In the genomic region with DNA sequence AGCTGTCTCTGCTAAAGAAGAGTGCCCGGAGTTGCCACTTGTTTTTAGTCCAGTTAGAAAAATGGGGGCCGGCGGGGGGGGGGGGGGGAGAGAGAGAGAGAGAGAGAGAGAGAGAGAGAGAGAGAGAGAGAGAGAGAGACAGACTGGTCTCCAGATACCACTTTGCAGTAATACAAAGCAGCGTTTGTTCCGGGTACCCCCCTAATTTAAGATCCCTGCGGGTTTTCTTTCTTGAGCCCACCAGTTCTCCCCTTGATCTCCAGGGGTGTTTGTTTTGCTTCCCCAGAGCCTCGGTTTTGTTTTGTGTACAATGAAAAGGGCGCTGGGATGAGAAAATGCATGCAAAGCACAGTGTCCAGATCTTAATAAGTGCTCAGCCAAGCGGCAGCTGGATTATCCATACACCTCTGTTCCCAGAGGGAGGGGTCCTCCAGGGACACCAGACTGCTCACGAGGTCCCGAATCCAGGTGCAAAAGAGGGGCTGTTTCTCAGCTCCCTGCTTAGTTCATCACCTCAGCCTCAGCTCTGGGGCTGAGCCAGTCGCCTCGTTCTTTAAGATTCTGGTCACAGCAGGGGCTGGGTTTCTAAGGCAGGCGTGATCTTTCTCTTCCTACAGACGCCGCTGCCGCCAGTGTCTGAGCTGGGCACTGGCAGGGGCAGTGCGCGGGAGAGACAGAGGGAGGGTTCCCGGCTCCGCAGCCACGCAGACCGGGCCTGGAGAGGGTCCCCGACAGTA, we compare ENCODE assay signal across 9 mouse cellular contexts. TPM values are rescaled to one million over a fixed set of nuclear protein-coding genes. Genes with fewer than 3 reads are reported as not detected.
DNase-seq lines count a peak whose midpoint lies in the region; ATAC-seq lines count a peak whose summit lies in the region.
"Had no signal": no experiment of that assay in that cellular context is flagged by ENCODE, and none has a peak within 500 bp of the region (broad histone marks: within the 10 kb centered on the region; RNA-seq: fewer than 3 reads in every experiment).

Gene Frmpd3, plus strand, starts transcription at position 608 of the 737 bp plus-strand sequence.

- peak; percentile 45; the same call in 1 of the 2 replicates for ATAC-seq in lung, embryonic 16.5 days (ENCODE audit: low read depth)
- ATAC-seq in hindbrain, embryonic 15.5 days (ENCODE audit: low FRiP score, low read depth), result peak; percentile 90
- no peak for ATAC-seq in liver, embryonic 12.5 days

- peak; percentile 1 for DNase-seq in cerebellum, adult 8-10 months
- DNase-seq in cerebellum, adult 9-10 months, result no peak
- no peak for DNase-seq in lung, postnatal 36 days
- no peak for DNase-seq in urinary bladder, postnatal 25 days (ENCODE audit: low spot score)
- no peak for DNase-seq in thymus, adult 18-20 months

- no peaks in the 10 kb centered on the region for H3K36me3 ChIP-seq in lung, embryonic 16.5 days (ENCODE audit: control insufficient read depth, insufficient read depth, low read length)
- H3K36me3 ChIP-seq in hindbrain, embryonic 15.5 days, result no peaks in the 10 kb centered on the region
- no peaks in the 10 kb centered on the region for H3K36me3 ChIP-seq in liver, embryonic 12.5 days

- peak within 1 kb of the TSS; percentile 46; the same call in 1 of the 2 replicates for H3K9ac ChIP-seq in lung, embryonic 16.5 days (ENCODE audit: low read length)
- peak within 1 kb of the TSS; percentile 37 for H3K9ac ChIP-seq in hindbrain, embryonic 15.5 days
- H3K9ac ChIP-seq in liver, embryonic 12.5 days, result no peak within 1 kb of the TSS

- no peaks in the 10 kb centered on the region for H3K4me1 ChIP-seq in lung, embryonic 16.5 days (replicated peaks; ENCODE audit: control insufficient read depth, insufficient read depth, low read length)
- H3K4me1 ChIP-seq in hindbrain, embryonic 15.5 days (replicated peaks), result no peaks in the 10 kb centered on the region
- H3K4me1 ChIP-seq in liver, embryonic 12.5 days, result no peaks in the 10 kb centered on the region

- H3K27me3 ChIP-seq in lung, embryonic 16.5 days (ENCODE audit: control insufficient read depth, insufficient read depth, low read depth, low read length), result peaks cover 21% of the 10 kb centered on the region
- H3K27me3 ChIP-seq in hindbrain, embryonic 15.5 days, result peaks cover 25% of the 10 kb centered on the region
- peaks cover 55% of the 10 kb centered on the region for H3K27me3 ChIP-seq in liver, embryonic 12.5 days (replicated peaks)

- peak within 1 kb of the TSS; percentile 55 for H3K4me2 ChIP-seq in lung, embryonic 16.5 days (ENCODE audit: low read depth, low read length)
- peak within 1 kb of the TSS; percentile 70 for H3K4me2 ChIP-seq in hindbrain, embryonic 15.5 days
- peak within 1 kb of the TSS; percentile 41 for H3K4me2 ChIP-seq in liver, embryonic 12.5 days

- H3K9me3 ChIP-seq in lung, embryonic 16.5 days (ENCODE audit: control insufficient read depth, low read length), result no peaks in the 10 kb centered on the region
- no peaks in the 10 kb centered on the region for H3K9me3 ChIP-seq in hindbrain, embryonic 15.5 days
- H3K9me3 ChIP-seq in liver, embryonic 12.5 days (replicated peaks), result no peaks in the 10 kb centered on the region

- H3K27ac ChIP-seq in lung, embryonic 16.5 days (ENCODE audit: low read length), result no peak within 1 kb of the TSS
- H3K27ac ChIP-seq in hindbrain, embryonic 15.5 days (replicated peaks), result peak within 1 kb of the TSS; percentile 53
- H3K27ac ChIP-seq in liver, embryonic 12.5 days, result no peak within 1 kb of the TSS

- WGBS in lung, embryonic 16.5 days, result 13% methylated on average over 23 of the region's 24 CpGs
- 19% methylated on average over 23 of the region's 24 CpGs for WGBS in hindbrain, embryonic 15.5 days
- 22% methylated on average over 22 of the region's 24 CpGs for WGBS in liver, embryonic 12.5 days (ENCODE audit: insufficient replicate concordance)

- peak within 1 kb of the TSS; percentile 37 for H3K4me3 ChIP-seq in lung, embryonic 16.5 days (ENCODE audit: low read length)
- peak within 1 kb of the TSS; percentile 41 for H3K4me3 ChIP-seq in hindbrain, embryonic 15.5 days
- no peak within 1 kb of the TSS for H3K4me3 ChIP-seq in liver, embryonic 12.5 days
- H3K4me3 ChIP-seq: erythroblast, embryonic 14.5 days had no signal

RNA-seq across cellular contexts. Expression of gene Frmpd3, which starts in this region (rescaled TPM):
- 0.03 TPM in 1 of 2 replicates, not detected in the other for polyA plus RNA-seq in lung, embryonic 16.5 days (2015; fragmentation: Nextera tagmentation; extraction: Ambion mirVana)
- 2.9 and 5.0 TPM in 2 replicates for polyA plus RNA-seq in hindbrain, embryonic 15.5 days (2015; fragmentation: Nextera tagmentation; extraction: Ambion mirVana)
- polyA plus RNA-seq in liver, embryonic 12.5 days (2016; fragmentation: Nextera tagmentation; extraction: Ambion mirVana), result not detected in 2 replicates

Comparison
In these comparisons a context has a peak if more than half of its experiments do, and no peak if none do; other contexts are left out.
1. Peak in ATAC-seq, H3K4me3 ChIP-seq, H3K9ac ChIP-seq and H3K4me2 ChIP-seq in lung, embryonic 16.5 days; RNA of the gene not detected or under 1 TPM.